Mouse (Mus musculus): ENCODE measurements at regions not wholly inside any gene's neighbourhood (a gene's known extent, or its start where the extent isn't known, plus 50 kb on each side); places are given as distances from the start of the nearest gene placed in this dataset.

GRCm38 (mm10) chr5:99165807-99166360, 128.7 kb upstream of the Prkg2 start:
- no peak for DNase-seq (ENCODE audit: low spot score in 2 of 2)

- DNase-seq (ENCODE audit: low spot score in 2 of 2) = peak; percentile 35 to 66
Observed at GRCm38 (mm10) chr5:99157973-99158372, 120.8 kb upstream of the Prkg2 start.

- DNase-seq (ENCODE audit: low spot score in 2 of 2) = no peak
Observed at GRCm38 (mm10) chr5:99153269-99153850, 116.2 kb upstream of the Prkg2 start.

- no peak for DNase-seq (ENCODE audit: low spot score in 2 of 2)
Observed at GRCm38 (mm10) chr5:99152299-99152698, 115.1 kb upstream of the Prkg2 start.

GRCm38 (mm10) chr5:99149904-99150303, 112.8 kb upstream of the Prkg2 start:
- DNase-seq (ENCODE audit: low spot score in 2 of 2) = no peak

GRCm38 (mm10) chr5:99132670-99133069, 95.5 kb upstream of the Prkg2 start:
- no peak for DNase-seq (ENCODE audit: low spot score in 2 of 2)

- DNase-seq (ENCODE audit: low spot score in 2 of 2) = no peak
Observed at GRCm38 (mm10) chr5:99128628-99129027, 91.5 kb upstream of the Prkg2 start.

GRCm38 (mm10) chr5:99125418-99125817, 88.3 kb upstream of the Prkg2 start:
- no peak for DNase-seq (ENCODE audit: low spot score in 2 of 2)

GRCm38 (mm10) chr5:99111755-99112154, 74.6 kb upstream of the Prkg2 start:
- DNase-seq (ENCODE audit: low spot score in 2 of 2) = no peak

- DNase-seq (ENCODE audit: low spot score in 2 of 2) = no peak
Observed at GRCm38 (mm10) chr5:99111235-99111634, 74.1 kb upstream of the Prkg2 start.

- DNase-seq (ENCODE audit: low spot score in 2 of 2) = no peak
Observed at GRCm38 (mm10) chr5:99099727-99100116, 62.6 kb upstream of the Prkg2 start.

GRCm38 (mm10) chr5:99099014-99099726, 62.0 kb upstream of the Prkg2 start:
- no peak for DNase-seq (ENCODE audit: low spot score in 2 of 2)

Measured in frontal cortex, postnatal 36 days (tissue).